Mouse (Mus musculus): ENCODE data around the gene Slc11a2. TPM values are rescaled to one million over a fixed set of nuclear protein-coding genes. Genes with fewer than 3 reads are reported as not detected.

Slc11a2 gene
- 17.3 TPM for polyA plus RNA-seq (2014; fragmentation: Illumina TruSeq; extraction: RNeasy Lipid Tissue Mini Kit (QIAGEN cat#74804); ENCODE audit: low read depth, low replicate concordance)

DNA sequence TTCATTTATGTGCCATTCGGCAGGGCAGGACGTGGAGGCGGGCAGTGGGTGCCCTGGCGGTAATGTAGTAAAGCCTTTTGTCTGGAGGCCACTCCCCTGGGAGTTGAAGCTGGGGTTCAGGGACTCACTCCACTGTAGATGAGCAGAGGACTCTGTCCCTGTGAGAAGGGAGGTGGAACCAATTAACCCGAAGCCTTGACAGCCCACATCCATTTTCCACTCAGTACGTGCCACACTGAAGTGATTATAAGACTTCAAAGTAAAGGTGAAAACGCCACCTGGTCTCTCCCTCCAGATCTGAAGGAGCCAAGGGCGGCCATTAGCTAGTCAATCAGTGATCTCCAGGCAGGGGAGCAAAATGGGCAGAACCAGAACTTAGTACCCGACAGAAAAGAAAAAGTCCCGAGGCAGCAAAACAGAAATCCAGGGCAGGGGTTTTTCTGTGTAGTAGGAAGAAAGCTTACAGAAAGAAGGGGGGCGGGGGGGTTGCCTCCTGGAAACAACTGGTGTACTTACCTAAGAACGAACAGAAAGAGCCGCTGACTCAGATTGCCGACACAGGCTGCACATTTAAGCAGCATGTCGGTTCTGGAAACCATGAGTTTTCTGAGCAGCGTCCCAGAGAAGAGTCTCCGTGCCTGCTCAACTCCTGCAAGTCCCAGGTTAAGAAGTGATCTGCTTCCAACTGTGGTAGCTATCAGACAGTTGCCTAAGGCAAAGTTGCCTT, at the start of gene Slc11a2:
Gene Slc11a2 (minus strand): TSS at position 677 of the 727 bp plus-strand sequence.

DNA sequence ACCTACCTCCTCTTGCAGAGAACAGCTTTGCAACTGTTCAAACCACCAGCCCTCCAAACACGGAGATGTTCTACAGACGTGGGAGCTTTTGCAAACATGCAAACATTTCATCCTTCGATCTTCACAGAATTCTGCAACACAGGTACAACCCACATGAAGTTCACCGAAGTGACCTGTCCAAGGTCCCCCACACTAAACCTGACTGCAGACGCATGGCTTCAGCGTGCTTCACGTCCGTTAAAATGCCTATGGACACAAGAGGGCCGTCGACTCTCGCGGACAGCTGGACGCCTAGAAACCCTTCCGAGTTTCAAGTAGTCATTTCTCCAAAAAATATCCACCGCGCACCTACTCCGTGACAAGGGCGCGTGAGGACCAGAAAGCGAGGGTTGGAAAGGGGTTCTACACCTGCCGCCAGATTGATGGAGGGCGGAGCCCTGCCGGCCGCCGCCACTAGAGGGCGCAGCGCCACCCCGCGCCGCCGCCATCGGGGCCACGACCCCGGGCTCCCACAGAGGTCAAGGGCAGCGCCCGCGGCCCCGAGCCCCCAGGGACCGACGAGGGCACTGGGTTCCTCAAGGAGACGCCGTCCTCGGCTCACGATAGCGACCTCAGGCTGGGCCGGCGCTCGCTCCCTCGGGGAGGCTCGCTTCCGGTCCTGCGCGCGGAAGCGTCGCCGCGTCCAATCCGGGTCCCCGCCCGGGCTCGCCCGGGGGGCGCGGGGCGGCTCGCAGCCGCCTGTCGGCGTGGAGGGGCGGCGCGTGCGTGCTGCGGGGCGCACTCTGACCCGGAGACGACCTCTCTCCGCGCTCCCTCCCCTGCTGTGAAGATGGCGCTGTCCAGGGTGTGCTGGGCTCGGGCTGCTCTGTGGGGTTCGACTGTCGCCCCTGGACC, 43.7 kb upstream of the Slc11a2 start, which contains the start of gene Letmd1:
Gene Letmd1 (plus strand): TSS at position 729 of the 894 bp plus-strand sequence.

DNA sequence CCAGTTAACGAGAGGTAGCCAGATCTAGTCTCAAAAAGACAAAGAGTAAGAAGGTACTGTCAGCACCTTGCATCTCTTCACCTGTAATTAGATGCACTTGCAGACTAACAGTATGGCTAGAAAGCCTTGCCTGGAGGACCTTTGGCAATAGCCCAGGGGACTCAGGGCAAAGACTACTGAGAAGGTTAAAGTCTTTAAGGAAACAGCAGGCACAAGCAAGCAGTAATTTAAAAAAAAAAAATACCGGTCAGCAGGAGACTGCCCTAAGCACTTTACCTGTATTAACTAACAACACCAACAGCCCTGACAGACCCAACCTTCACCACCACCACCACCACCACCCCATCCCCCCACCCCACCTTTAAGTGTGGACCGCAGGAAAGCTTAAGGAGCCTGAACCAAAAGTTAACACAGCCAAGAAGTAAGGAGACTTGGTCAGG, 3.1 kb downstream of the Slc11a2 start, which contains the start of gene Gm5475:
Gene Gm5475 (plus strand): TSS at position 390 of the 440 bp plus-strand sequence.

DNA sequence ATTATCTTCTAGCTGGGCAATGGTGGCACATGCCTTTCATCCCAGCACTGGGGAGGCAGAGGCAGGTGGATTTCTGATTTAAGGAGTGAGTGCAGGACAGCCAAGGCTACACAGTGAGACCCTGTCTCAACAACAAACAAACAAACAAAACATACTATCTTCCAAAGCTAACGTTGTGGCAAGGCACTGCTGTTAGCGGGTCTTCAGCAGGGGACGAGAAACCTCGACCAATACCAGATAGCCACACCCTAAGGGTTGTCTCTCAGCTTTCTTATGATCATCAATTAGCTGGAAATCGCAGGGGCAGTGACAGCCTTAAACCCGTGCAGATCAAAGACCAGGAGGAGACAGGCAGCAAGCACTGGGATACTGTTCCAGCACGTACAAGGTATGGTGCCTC, 60.6 kb downstream of the Slc11a2 start, which contains the start of gene Higd1c:
Gene Higd1c (plus strand): TSS at position 301 of the 400 bp plus-strand sequence.

DNA sequence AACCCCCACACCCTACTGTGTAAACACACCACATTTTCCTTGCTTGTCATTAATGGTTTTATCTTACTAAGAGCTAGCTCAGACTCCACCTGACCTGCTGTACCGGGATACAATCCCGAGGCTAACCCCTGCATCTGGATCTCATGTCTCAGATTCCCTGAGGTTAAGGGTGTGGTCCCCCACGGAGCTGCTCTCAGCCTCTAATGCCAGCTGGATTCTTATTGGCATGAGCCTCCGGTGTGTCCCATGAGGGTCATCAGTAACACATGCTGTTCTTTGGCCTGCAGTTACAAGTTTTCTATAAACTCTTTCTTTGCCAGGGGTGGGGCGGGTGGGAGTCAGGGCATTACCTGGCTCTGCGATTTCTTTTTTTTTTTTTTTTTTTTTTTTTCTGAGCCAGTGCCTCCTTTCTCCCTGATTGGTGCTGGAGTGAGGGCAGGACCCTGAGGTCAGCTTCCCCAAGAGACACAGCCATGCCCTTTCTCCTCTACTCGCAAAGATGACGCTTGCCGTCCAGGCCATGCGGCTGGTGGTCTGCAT, 72.1 kb downstream of the Slc11a2 start, which contains the start of the genes Methig1 and Mettl7a2:
Gene Methig1 (plus strand): TSS at position 439 of the 540 bp plus-strand sequence.
Gene Mettl7a2 (plus strand): TSS at position 490 of the 540 bp plus-strand sequence.

Other genes starting within 250 kb of the Slc11a2 start
- 48.5 TPM for gene Atf1, start 197.3 kb downstream of the Slc11a2 start, polyA plus RNA-seq (2014; fragmentation: Illumina TruSeq; extraction: RNeasy Lipid Tissue Mini Kit (QIAGEN cat#74804); ENCODE audit: low read depth, low replicate concordance)
- not detected for gene Tmprss12, start 144.2 kb downstream of the Slc11a2 start, polyA plus RNA-seq (2014; fragmentation: Illumina TruSeq; extraction: RNeasy Lipid Tissue Mini Kit (QIAGEN cat#74804); ENCODE audit: low read depth, low replicate concordance)
- 78.3 TPM for gene Mettl7a1, start 120.9 kb downstream of the Slc11a2 start, polyA plus RNA-seq (2014; fragmentation: Illumina TruSeq; extraction: RNeasy Lipid Tissue Mini Kit (QIAGEN cat#74804); ENCODE audit: low read depth, low replicate concordance)
- gene Mettl7a3, start 90.1 kb downstream of the Slc11a2 start, polyA plus RNA-seq (2014; fragmentation: Illumina TruSeq; extraction: RNeasy Lipid Tissue Mini Kit (QIAGEN cat#74804); ENCODE audit: low read depth, low replicate concordance): not detected
- gene Methig1, start 71.9 kb downstream of the Slc11a2 start, polyA plus RNA-seq (2014; fragmentation: Illumina TruSeq; extraction: RNeasy Lipid Tissue Mini Kit (QIAGEN cat#74804); ENCODE audit: low read depth, low replicate concordance): not detected
- gene Mettl7a2, start 71.9 kb downstream of the Slc11a2 start, polyA plus RNA-seq (2014; fragmentation: Illumina TruSeq; extraction: RNeasy Lipid Tissue Mini Kit (QIAGEN cat#74804); ENCODE audit: low read depth, low replicate concordance): not detected
- not detected for gene Higd1c, start 60.5 kb downstream of the Slc11a2 start, polyA plus RNA-seq (2014; fragmentation: Illumina TruSeq; extraction: RNeasy Lipid Tissue Mini Kit (QIAGEN cat#74804); ENCODE audit: low read depth, low replicate concordance)
- not detected for gene Gm5475, start 2.9 kb downstream of the Slc11a2 start, polyA plus RNA-seq (2014; fragmentation: Illumina TruSeq; extraction: RNeasy Lipid Tissue Mini Kit (QIAGEN cat#74804); ENCODE audit: low read depth, low replicate concordance)
- 14.9 TPM for gene Letmd1, start 44.0 kb upstream of the Slc11a2 start, polyA plus RNA-seq (2014; fragmentation: Illumina TruSeq; extraction: RNeasy Lipid Tissue Mini Kit (QIAGEN cat#74804); ENCODE audit: low read depth, low replicate concordance)
- gene Csrnp2, start 70.4 kb upstream of the Slc11a2 start, polyA plus RNA-seq (2014; fragmentation: Illumina TruSeq; extraction: RNeasy Lipid Tissue Mini Kit (QIAGEN cat#74804); ENCODE audit: low read depth, low replicate concordance): 1.5 TPM
- gene Tfcp2, start 126.9 kb upstream of the Slc11a2 start, polyA plus RNA-seq (2014; fragmentation: Illumina TruSeq; extraction: RNeasy Lipid Tissue Mini Kit (QIAGEN cat#74804); ENCODE audit: low read depth, low replicate concordance): 10.7 TPM
- 14.8 TPM for gene Pou6f1, start 174.9 kb upstream of the Slc11a2 start, polyA plus RNA-seq (2014; fragmentation: Illumina TruSeq; extraction: RNeasy Lipid Tissue Mini Kit (QIAGEN cat#74804); ENCODE audit: low read depth, low replicate concordance)
- gene Dazap2, start 190.3 kb upstream of the Slc11a2 start, polyA plus RNA-seq (2014; fragmentation: Illumina TruSeq; extraction: RNeasy Lipid Tissue Mini Kit (QIAGEN cat#74804); ENCODE audit: low read depth, low replicate concordance): 237 TPM
- gene Smagp, start 211.9 kb upstream of the Slc11a2 start, polyA plus RNA-seq (2014; fragmentation: Illumina TruSeq; extraction: RNeasy Lipid Tissue Mini Kit (QIAGEN cat#74804); ENCODE audit: low read depth, low replicate concordance): 19.5 TPM
- 0.92 TPM for gene Bin2, start 244.5 kb upstream of the Slc11a2 start, polyA plus RNA-seq (2014; fragmentation: Illumina TruSeq; extraction: RNeasy Lipid Tissue Mini Kit (QIAGEN cat#74804); ENCODE audit: low read depth, low replicate concordance)